Mouse (Mus musculus): Measurements from ENCODE around the gene Agpat1. TPM values are rescaled to one million over a fixed set of nuclear protein-coding genes. Genes with fewer than 3 reads are reported as not detected.
A peak's percentile ranks its signal among the peaks of the same experiment; 100 is the strongest.

Agpat1 gene
- total RNA-seq (2021), result 105 and 122 TPM in 2 replicates
- long read RNA-seq, transcript Agpat1-201 (7 exons, 2,190 nt), result major isoform, 13 of 32 reads
- long read RNA-seq, partial matches to known transcripts, result 6 of 32 reads
- long read RNA-seq, other reads (novel, unspliced or antisense), result 13 of 32 reads

- DNase-seq, result peak; percentile 98
These were observed at the start of gene Agpat1 for GRCm38 (mm10) chr17:34604061-34604508. Gene Agpat1, plus strand, starts transcription at chr17:34604262.

GRCm38 (mm10) chr17:34555483-34555882 lies 48.6 kb upstream of the Agpat1 start:
- DNase-seq, result peak; percentile 86

GRCm38 (mm10) chr17:34556406-34556805 lies 47.7 kb upstream of the Agpat1 start:
- DNase-seq, result no peak

GRCm38 (mm10) chr17:34557411-34557810 lies 46.7 kb upstream of the Agpat1 start:
- DNase-seq, result no peak

GRCm38 (mm10) chr17:34559116-34559515 lies 44.9 kb upstream of the Agpat1 start:
- DNase-seq, result no peak

- no peak for DNase-seq
These were observed 44.2 kb upstream of the Agpat1 start for GRCm38 (mm10) chr17:34559895-34560294.

GRCm38 (mm10) chr17:34560438-34560837 lies 43.6 kb upstream of the Agpat1 start:
- DNase-seq, result no peak

GRCm38 (mm10) chr17:34561200-34561599 lies 42.9 kb upstream of the Agpat1 start:
- no peak for DNase-seq

- no peak for DNase-seq
These were observed 41.5 kb upstream of the Agpat1 start for GRCm38 (mm10) chr17:34562595-34562994.

- DNase-seq, result no peak
These were observed 40.7 kb upstream of the Agpat1 start for GRCm38 (mm10) chr17:34563354-34563753.

- peak; percentile 35 for DNase-seq
These were observed 40.0 kb upstream of the Agpat1 start, which contains the start of gene Notch4 for GRCm38 (mm10) chr17:34564003-34564421. Gene Notch4, plus strand, starts transcription at chr17:34564268.

- no peak for DNase-seq
These were observed 39.3 kb upstream of the Agpat1 start for GRCm38 (mm10) chr17:34564796-34565195.

- DNase-seq, result no peak
These were observed 36.8 kb upstream of the Agpat1 start for GRCm38 (mm10) chr17:34567311-34567710.

GRCm38 (mm10) chr17:34568421-34568820 lies 35.6 kb upstream of the Agpat1 start:
- no peak for DNase-seq

- DNase-seq, result no peak
These were observed 34.1 kb upstream of the Agpat1 start for GRCm38 (mm10) chr17:34569919-34570318.

GRCm38 (mm10) chr17:34571875-34572274 lies 32.2 kb upstream of the Agpat1 start:
- DNase-seq, result no peak

- no peak for DNase-seq
These were observed 31.7 kb upstream of the Agpat1 start for GRCm38 (mm10) chr17:34572361-34572760.

GRCm38 (mm10) chr17:34576577-34576976 lies 27.5 kb upstream of the Agpat1 start:
- DNase-seq, result no peak

GRCm38 (mm10) chr17:34578070-34578469 lies 26.0 kb upstream of the Agpat1 start:
- no peak for DNase-seq

- DNase-seq, result no peak
These were observed 21.5 kb upstream of the Agpat1 start for GRCm38 (mm10) chr17:34582528-34582927.

- no peak for DNase-seq
These were observed 20.7 kb upstream of the Agpat1 start for GRCm38 (mm10) chr17:34583397-34583796.

GRCm38 (mm10) chr17:34583819-34584218 lies 20.2 kb upstream of the Agpat1 start:
- no peak for DNase-seq

- DNase-seq, result no peak
These were observed 18.9 kb upstream of the Agpat1 start for GRCm38 (mm10) chr17:34585121-34585520.
